ENCODE assay signal across 9 mouse cellular contexts in genomic region chr13:94709691-94710573, GRCm38 (mm10).
DNase-seq lines count a peak whose midpoint lies in the region; ATAC-seq and TF ChIP-seq lines count a peak whose summit lies in the region.
"Had no signal": no experiment of that assay in that cellular context is flagged by ENCODE, and none has a peak within 500 bp of the region (broad histone marks: within the 10 kb centered on the region; RNA-seq: fewer than 3 reads in every experiment).

No protein-coding gene starts in this region.

- peaks cover 15% of the 10 kb centered on the region for H3K4me1 ChIP-seq in heart, embryonic 10.5 days
- peaks cover 20% of the 10 kb centered on the region for H3K4me1 ChIP-seq in kidney, embryonic 15.5 days

- DNase-seq in gastrocnemius, adult 2 months = peak; percentile 60
- DNase-seq in gastrocnemius, adult 8-10 months (ENCODE audit: low spot score in 2 of 2) = no peak
- peak; percentile 34 to 40 for DNase-seq in adrenal gland, postnatal 36 days
- no peak for DNase-seq in heart, embryonic 10.5 days (ENCODE audit: low spot score)
- DNase-seq in testis, postnatal 10 days (ENCODE audit: low spot score) = peak; percentile 50
- no peak for DNase-seq in urinary bladder, postnatal 4 days (ENCODE audit: low spot score in 2 of 2)

- H3K36me3 ChIP-seq in heart, embryonic 10.5 days = no peaks in the 10 kb centered on the region
- H3K36me3 ChIP-seq in kidney, embryonic 15.5 days = no peaks in the 10 kb centered on the region

- H3K9ac ChIP-seq in kidney, embryonic 15.5 days = no peak overlapping the region

- peak; percentile 71; the same call in 1 of the 2 replicates for ATAC-seq in kidney, embryonic 15.5 days (replicated peaks; ENCODE audit: low FRiP score)
- ATAC-seq in megakaryocyte, adult 5-6 weeks (ENCODE audit: poor library complexity, severe bottlenecking) = peak; percentile 46

- intact Hi-C loops in gastrocnemius, adult 2 months (cut with DNase I) = loop anchor here (2.0 to 5.0 kb wide), 2 partner anchors 157 to 231 kb away; no protein-coding TSS in a partner anchor

- no peaks in the 10 kb centered on the region for H3K9me3 ChIP-seq in heart, embryonic 10.5 days
- H3K9me3 ChIP-seq in kidney, embryonic 15.5 days (replicated peaks) = no peaks in the 10 kb centered on the region

- H3K4me2 ChIP-seq in kidney, embryonic 15.5 days = peak overlapping the region; percentile 58

- WGBS in heart, embryonic 10.5 days = under 1% methylated on average over 50 of the region's 50 CpGs
- WGBS in kidney, embryonic 15.5 days = under 1% methylated on average over 50 of the region's 50 CpGs

- no peak overlapping the region for H3K27ac ChIP-seq in gastrocnemius, adult 2 months
- H3K27ac ChIP-seq in heart, embryonic 10.5 days = no peak overlapping the region
- H3K27ac ChIP-seq in kidney, embryonic 15.5 days = no peak overlapping the region

- peak overlapping the region; percentile 67 for H3K4me3 ChIP-seq in gastrocnemius, adult 2 months
- H3K4me3 ChIP-seq in heart, embryonic 10.5 days = peak overlapping the region; percentile 59
- peak overlapping the region; percentile 34 for H3K4me3 ChIP-seq in kidney, embryonic 15.5 days (replicated peaks)

- peaks cover 94% of the 10 kb centered on the region for H3K27me3 ChIP-seq in heart, embryonic 10.5 days (ENCODE audit: insufficient read depth, poor library complexity, severe bottlenecking)
- peaks cover 96% of the 10 kb centered on the region for H3K27me3 ChIP-seq in kidney, embryonic 15.5 days
- H3K27me3 ChIP-seq: CH12.LX had no signal

- peak; percentile 52 for TF ChIP-seq CTCF in gastrocnemius, adult 2 months (IDR thresholded peaks at IDR 0.05)

Comparison
In these comparisons a context has a peak if more than half of its experiments do, and no peak if none do; other contexts are left out.
1. DNase-seq: peak in gastrocnemius, adult 2 months (single experiment), adrenal gland, postnatal 36 days (2 of 2) and testis, postnatal 10 days (single experiment); none in gastrocnemius, adult 8-10 months (0 of 2), heart, embryonic 10.5 days (single experiment) and urinary bladder, postnatal 4 days (0 of 2).
2. Peak in every context shown above with its lines, with median percentiles within 50 percentile points of each other: H3K4me3 ChIP-seq.